Mouse (Mus musculus) B cell, adult 62 days (primary cell): Measurements from ENCODE around the gene Msln. TPM values are rescaled to one million over a fixed set of nuclear protein-coding genes. Genes with fewer than 3 reads are reported as not detected.

Experiments used
- total RNA-seq: library from RNA; stranded (reverse); gene quantifications from 4 replicates; pipeline ENCODE4 v1.2.4, GENCODE M21; 2023

Gene Msln
- total RNA-seq, result 0.83 TPM in 1 of 4 replicates, not detected in the others

DNA sequence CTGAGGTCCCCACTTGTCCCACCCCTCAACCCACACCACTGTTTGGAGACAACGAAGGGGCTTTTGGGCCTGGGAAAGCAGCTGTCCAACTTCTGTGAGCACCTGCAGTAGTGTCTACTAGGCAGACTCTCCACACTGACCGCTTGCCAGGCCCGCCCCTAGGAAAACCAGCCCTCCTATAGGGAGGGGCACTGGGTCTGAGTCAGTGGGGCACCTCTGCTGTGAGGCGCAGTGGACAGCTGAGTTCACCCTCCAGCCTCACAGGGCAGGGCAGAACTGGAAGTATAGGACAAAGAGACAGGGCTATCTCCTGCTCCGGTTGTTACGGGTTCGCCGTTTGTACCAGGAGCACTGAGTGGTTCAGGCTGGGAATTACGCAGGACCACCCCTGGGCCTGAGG lies at the start of gene Msln:
Msln (minus strand) TSS at position 138 of the 400 bp plus-strand sequence.

DNA sequence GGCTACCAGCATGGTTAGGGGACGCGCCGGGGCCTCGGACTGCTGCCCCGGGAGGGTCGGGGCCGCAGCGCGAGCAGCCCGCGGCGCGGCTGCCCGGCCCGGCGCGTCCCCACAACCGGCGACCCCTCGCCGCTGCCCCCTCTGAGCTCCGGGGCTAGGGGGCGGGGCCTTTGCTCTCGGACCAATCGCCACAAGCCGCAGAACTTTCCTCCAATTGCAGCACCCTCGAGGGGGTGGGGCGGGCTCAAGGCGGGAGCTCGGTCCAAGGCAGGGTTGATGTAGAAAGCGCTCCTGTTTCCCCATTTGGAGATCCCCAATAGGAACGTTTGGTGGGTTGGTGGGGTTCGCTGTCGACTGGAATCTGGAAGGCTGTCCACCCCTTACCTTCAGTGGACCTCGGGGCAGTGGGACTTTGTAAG lies 42.8 kb upstream of the Msln start, which contains the start of gene Metrn:
Metrn (minus strand) TSS at position 186 of the 419 bp plus-strand sequence.

DNA sequence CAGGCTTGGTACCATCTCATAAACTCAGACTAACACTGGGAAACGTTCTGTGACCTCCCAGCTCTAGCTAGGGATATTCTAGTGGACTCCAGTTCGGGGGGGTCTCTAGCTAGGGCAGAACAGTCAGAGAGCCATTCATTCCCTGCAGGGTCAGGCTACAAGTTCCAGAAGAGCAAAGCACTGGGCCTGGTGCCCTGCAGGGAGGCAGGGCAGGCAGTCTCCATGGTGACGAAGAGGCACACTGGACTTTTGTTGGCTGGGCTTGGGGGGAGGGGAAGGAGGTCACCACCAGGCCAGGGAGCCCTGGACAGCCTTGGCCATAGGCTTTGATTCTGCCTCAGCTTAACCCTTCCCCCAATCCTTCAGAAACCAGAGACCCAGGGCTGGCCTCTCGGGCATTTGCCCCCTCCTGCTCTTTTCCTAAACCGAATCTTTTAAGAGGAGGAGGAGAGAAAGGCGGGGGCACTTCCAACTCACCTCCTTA lies 41.5 kb upstream of the Msln start, which contains the start of gene AC134908.4:
AC134908.4 (minus strand) TSS at position 51 of the 484 bp plus-strand sequence.

DNA sequence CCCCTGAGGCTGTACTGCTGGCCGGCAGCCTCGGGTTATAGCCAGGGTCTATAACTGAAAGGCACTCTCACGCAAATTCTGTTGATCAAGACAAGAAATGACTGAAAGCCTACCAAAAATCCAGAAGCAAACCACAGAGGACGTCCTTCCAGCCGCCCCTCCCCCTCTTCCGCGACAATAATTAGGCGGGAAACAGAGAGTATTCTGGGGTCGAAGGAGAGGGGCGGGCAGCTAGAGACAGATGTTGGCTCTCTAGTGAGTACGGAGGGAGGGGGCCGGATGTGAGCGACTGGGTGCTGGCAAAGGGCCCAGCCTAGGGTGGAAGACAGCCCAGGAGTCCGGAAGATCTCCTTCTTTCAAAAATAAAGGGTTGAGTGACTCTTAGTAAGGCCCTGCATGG lies 38.4 kb upstream of the Msln start, which contains the start of gene Fam173a:
Fam173a (minus strand) TSS at position 287 of the 400 bp plus-strand sequence.

DNA sequence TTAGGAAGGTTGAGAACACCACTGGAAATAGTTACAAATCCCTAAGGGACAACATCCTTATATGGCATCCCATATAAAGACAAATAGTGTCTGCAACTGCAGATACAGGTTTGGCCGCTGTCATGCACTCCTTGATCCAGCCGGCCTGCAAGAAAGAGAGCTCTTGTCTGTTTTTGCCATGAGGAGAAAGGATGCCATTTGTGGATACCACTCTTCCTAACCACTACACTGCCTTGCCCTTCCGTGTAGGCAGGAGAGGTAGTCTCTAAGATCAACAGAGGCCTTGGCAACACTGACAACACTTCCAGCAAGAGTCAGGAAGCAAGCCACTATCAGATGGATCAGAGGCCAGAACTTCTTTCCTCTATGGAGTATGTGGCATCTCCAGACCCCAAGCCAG lies 32.1 kb upstream of the Msln start, which contains the start of gene Ccdc78:
Ccdc78 (plus strand) TSS at position 301 of the 400 bp plus-strand sequence.

DNA sequence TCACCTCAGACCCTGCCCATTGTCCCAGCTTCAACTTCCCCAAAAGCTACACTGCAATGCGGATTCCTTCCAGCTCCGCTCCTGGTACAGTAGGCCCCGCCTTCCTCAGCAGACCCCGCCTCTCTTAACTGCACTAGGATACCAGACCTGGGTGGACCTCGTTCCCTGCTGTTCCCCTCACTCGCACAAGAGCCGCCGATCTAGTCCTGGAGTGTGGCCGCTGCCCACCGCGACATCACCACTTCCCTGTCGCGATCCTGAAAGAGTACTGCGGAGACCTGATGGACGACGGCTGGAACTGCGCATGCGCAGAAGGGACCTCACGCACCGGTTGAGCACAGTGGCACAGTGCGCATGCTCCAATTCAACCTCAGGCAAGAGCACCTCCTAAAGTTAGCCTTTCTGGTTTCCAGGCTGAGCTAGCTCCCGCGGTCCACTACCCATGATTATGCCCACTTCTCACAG lies 31.1 kb upstream of the Msln start, which contains the start of gene Haghl:
Haghl (minus strand) TSS at position 393 of the 465 bp plus-strand sequence.

DNA sequence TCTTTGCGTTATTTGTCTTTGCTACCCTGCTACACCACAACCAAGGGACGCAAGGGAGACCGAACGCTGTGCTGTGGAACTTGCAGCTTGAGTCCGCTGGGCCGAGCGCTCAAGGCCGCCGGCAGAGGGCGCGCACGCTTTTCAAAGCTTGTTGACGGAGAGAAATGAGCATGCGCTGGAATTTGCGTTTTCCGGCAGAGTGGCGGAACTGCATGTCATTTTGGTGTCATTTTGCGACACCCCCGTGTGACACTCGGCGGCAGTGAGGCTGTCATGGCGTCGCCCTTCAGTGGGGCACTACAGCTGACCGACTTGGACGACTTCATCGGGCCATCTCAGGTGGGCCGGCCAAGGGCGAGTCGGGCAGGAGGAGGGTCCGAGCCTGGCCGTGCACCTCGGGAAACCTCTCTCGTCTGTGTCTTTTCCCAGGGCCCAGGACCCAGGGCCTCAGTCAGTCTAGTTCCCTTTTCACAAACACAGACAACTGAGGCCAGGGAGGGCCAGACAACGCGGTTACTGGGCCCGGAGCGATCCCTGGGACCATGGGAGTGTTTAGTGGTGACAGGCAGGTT lies 19.5 kb upstream of the Msln start, which contains the start of gene Narfl:
Narfl (plus strand) TSS at position 228 of the 572 bp plus-strand sequence.

DNA sequence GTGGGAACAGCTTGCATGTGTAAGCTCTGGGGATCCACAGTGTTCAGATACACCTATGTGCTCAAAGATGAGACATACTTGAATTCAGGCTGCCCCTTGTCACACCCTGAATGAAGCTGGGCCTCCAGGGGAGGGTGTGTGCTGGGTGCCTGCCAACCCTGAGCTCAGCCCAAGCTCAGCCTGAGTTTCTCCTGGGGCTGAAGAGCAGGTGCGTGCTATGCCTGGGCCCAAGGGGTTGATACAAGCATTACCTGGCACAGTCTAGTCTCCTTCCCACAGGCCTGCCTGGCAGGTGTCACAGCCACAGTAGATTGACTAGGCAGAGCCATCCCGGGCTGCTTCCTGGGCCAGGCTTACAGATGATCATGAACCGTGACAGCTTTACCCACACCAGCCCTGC lies 18.4 kb downstream of the Msln start, which contains the start of gene Mslnl:
Mslnl (plus strand) TSS at position 298 of the 400 bp plus-strand sequence.

DNA sequence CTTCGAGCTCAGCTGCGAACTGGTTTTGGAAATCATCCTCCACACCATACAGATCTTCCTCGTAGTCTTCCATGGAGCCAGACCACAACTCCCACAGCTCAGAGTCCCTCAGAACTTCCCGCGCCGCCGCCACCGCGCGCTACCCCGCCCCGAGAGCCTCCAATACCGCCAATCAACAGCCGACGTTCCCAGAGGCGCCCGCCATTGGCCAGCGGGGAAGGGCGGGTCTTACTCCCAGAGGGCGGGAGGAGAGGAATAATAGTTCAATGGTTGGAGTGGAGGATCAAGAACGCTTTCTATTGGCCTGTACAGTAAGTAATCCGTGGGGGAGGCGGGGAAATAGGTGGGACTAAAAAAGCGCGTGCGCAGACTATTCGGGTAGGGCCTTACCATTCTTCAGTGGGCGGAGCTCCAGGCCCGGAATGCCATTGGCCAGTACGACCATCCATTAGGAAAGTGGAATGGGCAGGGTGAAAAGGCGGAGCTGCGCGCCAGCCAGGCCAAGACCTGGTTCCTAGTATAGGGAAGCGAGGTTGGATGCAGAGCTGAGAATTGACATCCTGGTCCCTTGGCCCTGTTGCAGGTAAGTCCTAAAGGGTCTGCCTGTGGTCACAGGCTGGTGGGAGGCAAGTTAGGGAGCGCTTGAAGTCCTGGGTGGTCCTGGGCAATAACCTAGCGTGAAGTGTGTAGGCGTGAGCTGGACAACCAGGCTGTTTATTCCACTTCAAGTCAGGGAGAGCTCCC lies 26.7 kb downstream of the Msln start, which contains the start of the genes Chtf18 and Rpusd1:
Chtf18 (minus strand) TSS at position 155 of the 744 bp plus-strand sequence.
Rpusd1 (plus strand) TSS at position 406 of the 744 bp plus-strand sequence.

DNA sequence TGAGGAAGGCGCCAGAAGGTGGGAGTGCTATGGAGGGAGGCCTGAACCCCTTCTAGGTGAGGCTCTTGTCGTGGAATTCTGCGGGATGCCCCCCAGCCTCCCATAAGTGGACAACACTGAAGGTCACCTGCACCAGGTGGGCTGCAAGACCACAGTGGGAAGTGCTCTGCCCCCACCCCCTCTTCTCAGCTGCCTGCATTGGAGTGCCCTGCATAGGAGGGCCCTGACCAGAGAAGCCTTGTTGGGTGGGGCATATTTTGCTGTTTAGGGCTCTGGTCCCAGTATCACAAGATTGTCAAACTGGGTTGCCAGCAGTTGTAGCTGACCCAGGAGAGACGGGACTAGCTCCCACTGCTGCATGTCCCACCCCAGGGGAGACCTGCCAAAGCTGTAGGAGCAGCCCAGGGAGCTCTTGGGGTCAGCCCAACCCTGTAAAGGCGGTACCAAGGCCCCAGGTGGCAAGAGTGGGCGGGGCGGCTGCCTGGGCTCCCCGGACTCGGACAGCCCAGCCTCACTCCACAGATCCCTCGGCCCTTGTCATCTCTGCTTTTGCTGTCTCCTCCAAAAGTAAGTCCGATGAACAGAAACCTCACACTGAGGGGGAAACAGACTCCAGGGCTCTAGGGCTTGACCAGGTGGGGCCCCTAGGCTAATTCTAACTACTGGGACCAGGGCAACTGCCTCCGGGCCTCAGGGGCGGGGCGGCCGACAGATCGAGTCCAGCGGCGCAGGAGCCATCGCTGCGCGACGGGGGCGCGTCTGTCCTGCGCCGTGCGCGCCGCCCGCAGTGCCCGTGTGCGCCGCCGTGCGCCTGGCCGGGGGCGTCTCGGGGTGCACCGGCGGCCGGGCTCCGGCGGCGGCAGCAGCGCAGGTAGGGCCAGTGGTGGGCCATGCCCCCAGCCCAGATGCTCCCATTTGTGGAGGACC lies 37.2 kb downstream of the Msln start, which contains the start of gene Gng13:
Gng13 (plus strand) TSS at position 461 of the 927 bp plus-strand sequence.

Other genes starting within 250 kb of the Msln start
- gene Sox8, start 183.7 kb downstream of the Msln start, total RNA-seq, result 0.26 to 0.41 TPM in 2 of 4 replicates, not detected in the others
- gene Lmf1, start 175.3 kb downstream of the Msln start, total RNA-seq, result 26.8 to 32.9 TPM (median 31.5 TPM) in 4 replicates
- not detected in 4 replicates for gene Gng13, start 37.2 kb downstream of the Msln start, total RNA-seq
- 7.5 to 10.0 TPM (median 8.2 TPM) in 4 replicates for gene Chtf18, start 27.0 kb downstream of the Msln start, total RNA-seq
- 5.7 to 7.8 TPM (median 6.6 TPM) in 4 replicates for gene Rpusd1, start 26.7 kb downstream of the Msln start, total RNA-seq
- gene Mslnl, start 18.3 kb downstream of the Msln start, total RNA-seq, result 0.21 to 0.22 TPM in 2 of 4 replicates, not detected in the others
- gene Narfl, start 19.4 kb upstream of the Msln start, total RNA-seq, result 33.4 to 44.4 TPM (median 34.9 TPM) in 4 replicates
- gene Haghl, start 31.3 kb upstream of the Msln start, total RNA-seq, result 19.7 to 25.0 TPM (median 23.7 TPM) in 4 replicates
- gene Ccdc78, start 32.2 kb upstream of the Msln start, total RNA-seq, result not detected in 4 replicates
- gene Fam173a, start 38.5 kb upstream of the Msln start, total RNA-seq, result 41.7 to 46.0 TPM (median 43.2 TPM) in 4 replicates
- gene AC134908.4, start 41.3 kb upstream of the Msln start, total RNA-seq, result 2.5 TPM in 1 of 4 replicates, not detected in the others
- gene Metrn, start 42.8 kb upstream of the Msln start, total RNA-seq, result 10.5 to 16.8 TPM (median 13.6 TPM) in 4 replicates
- gene Fbxl16, start 54.7 kb upstream of the Msln start, total RNA-seq, result not detected in 4 replicates
- gene Wdr24, start 69.2 kb upstream of the Msln start, total RNA-seq, result 18.0 to 20.7 TPM (median 18.5 TPM) in 4 replicates
- 23.7 to 30.8 TPM (median 26.6 TPM) in 4 replicates for gene Jmjd8, start 74.5 kb upstream of the Msln start, total RNA-seq
- gene Stub1, start 79.0 kb upstream of the Msln start, total RNA-seq, result 54.6 to 61.8 TPM (median 59.7 TPM) in 4 replicates
- 2.7 to 3.4 TPM (median 2.9 TPM) in 4 replicates for gene Rhbdl1, start 82.9 kb upstream of the Msln start, total RNA-seq
- gene Gm20683, start 87.4 kb upstream of the Msln start, total RNA-seq, result 1.3 to 4.6 TPM (median 2.3 TPM) in 4 replicates
- gene Rhot2, start 90.5 kb upstream of the Msln start, total RNA-seq, result 60.3 to 71.6 TPM (median 67.0 TPM) in 4 replicates
- gene Wdr90, start 107.1 kb upstream of the Msln start, total RNA-seq, result 31.7 to 38.7 TPM (median 35.9 TPM) in 4 replicates
- gene Mcrip2, start 114.4 kb upstream of the Msln start, total RNA-seq, result 1.4 to 5.1 TPM (median 2.8 TPM) in 4 replicates
- gene Mettl26, start 120.7 kb upstream of the Msln start, total RNA-seq, result 19.5 to 27.4 TPM (median 23.1 TPM) in 4 replicates
- 5.2 to 8.4 TPM (median 7.1 TPM) in 4 replicates for gene Wfikkn1, start 126.5 kb upstream of the Msln start, total RNA-seq
- 22.5 to 27.0 TPM (median 25.2 TPM) in 4 replicates for gene Rab40c, start 165.3 kb upstream of the Msln start, total RNA-seq
- 64.5 to 69.3 TPM (median 67.8 TPM) in 4 replicates for gene Pigq, start 190.6 kb upstream of the Msln start, total RNA-seq
- gene Nhlrc4, start 190.6 kb upstream of the Msln start, total RNA-seq, result not detected in 4 replicates
- gene A930017K11Rik, start 198.2 kb upstream of the Msln start, total RNA-seq, result not detected in 4 replicates
- 37.2 to 41.1 TPM (median 38.7 TPM) in 4 replicates for gene Capn15, start 231.4 kb upstream of the Msln start, total RNA-seq